Mouse (Mus musculus): ENCODE results near the gene Art3. TPM values are rescaled to one million over a fixed set of nuclear protein-coding genes. Genes with fewer than 3 reads are reported as not detected.
A peak's percentile ranks its signal among the peaks of the same experiment; 100 is the strongest.

The Art3 gene
- polyA plus RNA-seq, 1 experiment from 2014 or later, result 13.5 TPM

- H3K9ac ChIP-seq (ENCODE audit: low read length), result no peak overlapping the region
- no peak overlapping the region for H3K4me3 ChIP-seq (ENCODE audit: low read depth, low read length)
- peaks cover 31% of the 10 kb centered on the region for H3K36me3 ChIP-seq (ENCODE audit: control insufficient read depth, insufficient read depth, low read length)
- WGBS, result 59% methylated on average over 13 of the region's 13 CpGs
- no peak overlapping the region for H3K4me2 ChIP-seq (replicated peaks; ENCODE audit: low read depth)
- TF ChIP-seq EP300 (optimal IDR thresholded peaks at IDR 0.05) (no peak), CTCF (IDR thresholded peaks at IDR 0.05; ENCODE audit: low read depth) (no peak)
- no peaks in the 10 kb centered on the region for H3K9me3 ChIP-seq (ENCODE audit: control insufficient read depth, low read length)
- no peaks in the 10 kb centered on the region for H3K4me1 ChIP-seq (replicated peaks; ENCODE audit: control insufficient read depth, insufficient read depth)
- H3K27me3 ChIP-seq (ENCODE audit: control insufficient read depth, insufficient read depth, low read length), result no peaks in the 10 kb centered on the region
- H3K27ac ChIP-seq (replicated peaks), result no peak overlapping the region
- DNase-seq (ENCODE audit: low spot score) (peak; percentile 41), ATAC-seq (ENCODE audit: low FRiP score, low TSS enrichment) (peak; percentile 77)
Observed at GRCm38 (mm10) chr5:92302149-92302840, 29.3 kb upstream of the Art3 start.

DNA sequence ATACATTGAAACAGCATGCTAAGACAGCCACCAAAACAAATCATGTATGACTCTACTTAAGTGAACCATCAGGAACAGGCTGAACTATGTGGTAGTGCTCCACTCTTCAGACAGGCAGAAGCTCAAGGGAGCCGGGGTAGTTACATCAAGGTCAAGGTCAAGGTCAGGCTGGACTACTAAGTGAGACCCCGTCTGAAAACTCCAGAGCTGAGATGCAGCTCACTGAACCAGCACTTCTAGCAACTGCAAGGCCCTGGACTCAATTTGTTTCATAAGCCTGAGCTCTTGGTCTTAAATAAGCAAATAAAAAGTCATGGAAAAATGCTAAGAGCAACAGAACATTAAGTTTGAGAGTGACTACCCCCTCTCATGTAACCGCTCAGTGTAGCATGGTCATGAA, 27.3 kb upstream of the Art3 start:
- Histone ChIP-seq H3K9me3 (ENCODE audit: control insufficient read depth, low read length) (no peaks in the 10 kb centered on the region), H3K9ac (ENCODE audit: low read length) (no peak overlapping the region), H3K27me3 (ENCODE audit: control insufficient read depth, insufficient read depth, low read length) (no peaks in the 10 kb centered on the region), H3K4me2 (replicated peaks; ENCODE audit: low read depth) (no peak overlapping the region), H3K4me3 (ENCODE audit: low read depth, low read length) (no peak overlapping the region), H3K27ac (replicated peaks) (no peak overlapping the region), H3K4me1 (replicated peaks; ENCODE audit: control insufficient read depth, insufficient read depth) (no peaks in the 10 kb centered on the region; the same call in 1 of the 2 replicates), H3K36me3 (ENCODE audit: control insufficient read depth, insufficient read depth, low read length) (peaks cover 23% of the 10 kb centered on the region)
- no peak for ATAC-seq (ENCODE audit: low FRiP score, low TSS enrichment)
- WGBS, result 82% methylated on average over 3 of the region's 3 CpGs
- TF ChIP-seq CTCF (IDR thresholded peaks at IDR 0.05; ENCODE audit: low read depth) (no peak), EP300 (optimal IDR thresholded peaks at IDR 0.05) (no peak)
- no peak for DNase-seq (ENCODE audit: low spot score)

DNA sequence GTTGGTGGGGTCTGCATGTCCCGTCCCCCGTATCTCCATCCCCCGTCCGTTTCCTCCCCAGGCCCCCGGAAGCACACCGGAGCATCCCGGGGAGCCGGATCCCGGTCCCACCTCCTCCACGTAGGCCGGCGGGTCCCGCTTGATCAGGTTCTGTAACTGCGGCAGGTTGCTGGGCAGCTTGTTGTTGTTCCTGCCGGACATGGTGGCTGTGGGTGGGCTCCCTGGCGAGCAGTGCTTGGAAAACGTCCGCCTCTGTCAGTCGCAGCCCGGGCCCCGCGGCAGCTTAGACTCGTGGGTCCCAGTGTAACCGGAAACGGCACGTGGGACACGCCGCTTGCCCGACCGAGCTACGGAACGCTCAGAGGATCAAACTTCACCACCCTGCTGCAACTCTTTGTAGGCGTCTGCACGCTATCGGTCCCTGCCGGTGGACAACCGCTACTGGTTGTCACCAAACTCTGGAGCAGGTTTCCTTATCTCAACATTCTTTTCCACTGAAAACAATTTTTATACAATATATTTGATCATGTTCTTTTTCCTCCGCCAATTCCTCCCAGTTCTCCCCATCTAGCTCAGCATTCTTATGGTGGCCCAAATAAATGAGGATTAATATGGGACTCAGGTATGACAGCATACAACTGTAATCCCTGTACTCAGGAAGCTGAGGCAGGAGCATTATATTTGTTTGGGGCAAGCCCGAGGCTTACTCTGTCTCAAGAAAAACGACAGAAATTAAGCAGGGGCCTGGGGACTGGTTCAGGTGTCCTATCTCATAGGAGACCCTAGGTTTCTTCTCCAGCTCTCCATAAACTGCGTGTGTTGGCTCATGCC, 21.7 kb upstream of the Art3 start, which contains the start of gene Sdad1:
TSS of gene Sdad1 (minus strand) at position 799 of the 831 bp plus-strand sequence.
- Histone ChIP-seq H3K4me1 (replicated peaks; ENCODE audit: control insufficient read depth, insufficient read depth) (no peaks in the 10 kb centered on the region; the same call in 1 of the 2 replicates), H3K4me3 (ENCODE audit: low read depth, low read length) (peak within 1 kb of the TSS; percentile 67), H3K4me2 (replicated peaks; ENCODE audit: low read depth) (peak within 1 kb of the TSS; percentile 64), H3K27me3 (ENCODE audit: control insufficient read depth, insufficient read depth, low read length) (no peaks in the 10 kb centered on the region), H3K9ac (ENCODE audit: low read length) (peak within 1 kb of the TSS; percentile 76), H3K27ac (replicated peaks) (peak within 1 kb of the TSS; percentile 69; the same call in 1 of the 2 replicates), H3K36me3 (ENCODE audit: control insufficient read depth, insufficient read depth, low read length) (peaks cover 2% of the 10 kb centered on the region; the same call in 1 of the 2 replicates), H3K9me3 (ENCODE audit: control insufficient read depth, low read length) (no peaks in the 10 kb centered on the region)
- ATAC-seq (ENCODE audit: low FRiP score, low TSS enrichment) (peak; percentile 96), DNase-seq (ENCODE audit: low spot score) (peak; percentile 93)
- 3% methylated on average over 41 of the region's 41 CpGs for WGBS
- TF ChIP-seq EP300 (optimal IDR thresholded peaks at IDR 0.05), result peak; percentile 31
- TF ChIP-seq CTCF (IDR thresholded peaks at IDR 0.05; ENCODE audit: low read depth), result peak; percentile 86

GRCm38 (mm10) chr5:92312046-92312715, 19.4 kb upstream of the Art3 start:
- Histone ChIP-seq H3K4me1 (replicated peaks; ENCODE audit: control insufficient read depth, insufficient read depth) (no peaks in the 10 kb centered on the region; the same call in 1 of the 2 replicates), H3K27me3 (ENCODE audit: control insufficient read depth, insufficient read depth, low read length) (no peaks in the 10 kb centered on the region), H3K9me3 (ENCODE audit: control insufficient read depth, low read length) (no peaks in the 10 kb centered on the region), H3K4me2 (replicated peaks; ENCODE audit: low read depth) (no peak overlapping the region), H3K9ac (ENCODE audit: low read length) (no peak overlapping the region), H3K27ac (replicated peaks) (no peak overlapping the region), H3K36me3 (ENCODE audit: control insufficient read depth, insufficient read depth, low read length) (no peaks in the 10 kb centered on the region; the same call in 1 of the 2 replicates), H3K4me3 (ENCODE audit: low read depth, low read length) (no peak overlapping the region)
- DNase-seq (ENCODE audit: low spot score), result peak; percentile 79
- ATAC-seq (ENCODE audit: low FRiP score, low TSS enrichment), result no peak
- TF ChIP-seq CTCF (IDR thresholded peaks at IDR 0.05; ENCODE audit: low read depth), result peak; percentile 88
- no peak for TF ChIP-seq EP300 (optimal IDR thresholded peaks at IDR 0.05)
- 12% methylated on average over 13 of the region's 13 CpGs for WGBS

- H3K27ac ChIP-seq (replicated peaks), result no peak overlapping the region
- WGBS, result 49% methylated on average over 7 of the region's 7 CpGs
- TF ChIP-seq EP300 (optimal IDR thresholded peaks at IDR 0.05) (no peak), CTCF (IDR thresholded peaks at IDR 0.05; ENCODE audit: low read depth) (no peak)
Observed at GRCm38 (mm10) chr5:92313776-92314175, 17.9 kb upstream of the Art3 start.

More at GRCm38 (mm10) chr5:92313776-92314175, 17.9 kb upstream of the Art3 start:
- Histone ChIP-seq H3K36me3 (ENCODE audit: control insufficient read depth, insufficient read depth, low read length) (no peaks in the 10 kb centered on the region; the same call in 1 of the 2 replicates), H3K9me3 (ENCODE audit: control insufficient read depth, low read length) (no peaks in the 10 kb centered on the region), H3K4me1 (replicated peaks; ENCODE audit: control insufficient read depth, insufficient read depth) (no peaks in the 10 kb centered on the region; the same call in 1 of the 2 replicates), H3K9ac (ENCODE audit: low read length) (no peak overlapping the region), H3K4me3 (ENCODE audit: low read depth, low read length) (no peak overlapping the region), H3K4me2 (replicated peaks; ENCODE audit: low read depth) (no peak overlapping the region), H3K27me3 (ENCODE audit: control insufficient read depth, insufficient read depth, low read length) (no peaks in the 10 kb centered on the region)
- ATAC-seq (ENCODE audit: low FRiP score, low TSS enrichment) (no peak), DNase-seq (ENCODE audit: low spot score) (no peak)

Measured in stomach, postnatal 0 days (tissue).